ENCODE assay signal across 18 mouse cellular contexts in the genomic region with DNA sequence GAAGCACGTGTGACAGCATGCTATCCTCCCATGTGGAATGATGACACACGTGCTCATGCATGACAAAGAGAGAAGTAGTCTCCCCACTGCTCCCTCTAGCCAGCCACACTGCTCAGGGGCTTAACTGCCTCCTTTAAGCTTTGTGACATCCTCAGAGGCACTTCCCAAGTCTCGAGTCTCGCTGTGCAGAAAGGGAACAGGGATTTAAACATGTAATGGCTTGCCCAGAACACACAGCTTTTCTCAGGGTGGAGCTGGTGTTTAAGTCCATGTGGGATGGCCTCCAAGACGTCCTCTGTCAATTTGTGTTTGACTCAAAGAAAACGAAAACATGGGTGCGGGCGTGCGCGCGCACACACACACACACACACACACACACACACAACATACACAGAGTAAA.
A peak's percentile ranks its signal among the peaks of the same experiment; 100 is the strongest.
DNase-seq lines count a peak whose midpoint lies in the region; ATAC-seq and TF ChIP-seq lines count a peak whose summit lies in the region.
"Had no signal": no experiment of that assay in that cellular context is flagged by ENCODE, and none has a peak within 500 bp of the region (broad histone marks: within the 10 kb centered on the region; RNA-seq: fewer than 3 reads in every experiment).

No protein-coding gene starts in this region.

- peaks cover 13% of the 10 kb centered on the region for H3K4me1 ChIP-seq in embryonic facial prominence, embryonic 14.5 days (ENCODE audit: control insufficient read depth, insufficient read depth, low read length)
- H3K4me1 ChIP-seq in embryonic facial prominence, embryonic 10.5 days: peaks cover 28% of the 10 kb centered on the region
- no peaks in the 10 kb centered on the region for H3K4me1 ChIP-seq in stomach, postnatal 0 days (replicated peaks; ENCODE audit: control insufficient read depth, insufficient read depth)
- no peaks in the 10 kb centered on the region for H3K4me1 ChIP-seq in hindbrain, embryonic 16.5 days (ENCODE audit: control insufficient read depth, insufficient read depth, low read depth, low read length)

- 0 out of 2 replicates have a peak, but pooled peaks cover 9% of the 10 kb centered on the region for H3K36me3 ChIP-seq in embryonic facial prominence, embryonic 14.5 days (ENCODE audit: control insufficient read depth, insufficient read depth, low read length)
- no peaks in the 10 kb centered on the region for H3K36me3 ChIP-seq in embryonic facial prominence, embryonic 10.5 days (replicated peaks)
- H3K36me3 ChIP-seq in stomach, postnatal 0 days (ENCODE audit: control insufficient read depth, insufficient read depth, low read length): no peaks in the 10 kb centered on the region
- no peaks in the 10 kb centered on the region for H3K36me3 ChIP-seq in hindbrain, embryonic 16.5 days (ENCODE audit: control insufficient read depth, insufficient read depth, low read length)
- H3K36me3 ChIP-seq: heart, embryonic 12.5 days; hindbrain, embryonic 10.5 days had no signal

- H3K4me3 ChIP-seq in embryonic facial prominence, embryonic 14.5 days (ENCODE audit: low read depth, low read length): no peak overlapping the region
- H3K4me3 ChIP-seq in embryonic facial prominence, embryonic 10.5 days: no peak overlapping the region
- no peak overlapping the region for H3K4me3 ChIP-seq in stomach, postnatal 0 days (ENCODE audit: low read depth, low read length)
- H3K4me3 ChIP-seq in hindbrain, embryonic 16.5 days (ENCODE audit: low read length): no peak overlapping the region
- no peak overlapping the region for H3K4me3 ChIP-seq in left cerebral cortex, adult 2 months
- H3K4me3 ChIP-seq: heart, embryonic 12.5 days; hindbrain, embryonic 10.5 days had no signal

- peak; percentile 76 for DNase-seq in embryonic facial prominence, embryonic 14.5 days (ENCODE audit: low spot score)
- DNase-seq in embryonic facial prominence, embryonic 10.5 days (ENCODE audit: low spot score): no peak
- peak; percentile 47 for DNase-seq in retina, postnatal 1 day
- DNase-seq in retina, embryonic 14.5 days (ENCODE audit: low spot score): no peak
- no peak for DNase-seq in stomach, postnatal 0 days (ENCODE audit: low spot score)
- no peak for DNase-seq in left cerebral cortex, adult 2 months (ENCODE audit: extremely low spot score in 1 of 2, low spot score in 2 of 2)
- DNase-seq: adrenal gland, postnatal 14 days; B cell, adult 2 months; cerebellum, adult 18-20 months; cerebellum, adult 9-11 months; gastrocnemius, postnatal 10 days had no signal

- no peaks in the 10 kb centered on the region for H3K27me3 ChIP-seq in embryonic facial prominence, embryonic 14.5 days (replicated peaks; ENCODE audit: control insufficient read depth, insufficient read depth, low read length)
- H3K27me3 ChIP-seq in embryonic facial prominence, embryonic 10.5 days (replicated peaks; ENCODE audit: low read depth, poor library complexity, severe bottlenecking): no peaks in the 10 kb centered on the region
- no peaks in the 10 kb centered on the region for H3K27me3 ChIP-seq in stomach, postnatal 0 days (ENCODE audit: control insufficient read depth, insufficient read depth, low read length)
- no peaks in the 10 kb centered on the region for H3K27me3 ChIP-seq in hindbrain, embryonic 16.5 days (replicated peaks; ENCODE audit: control insufficient read depth, insufficient read depth, low read length)
- H3K27me3 ChIP-seq: heart, embryonic 12.5 days had no signal

- TF ChIP-seq CTCF in stomach, postnatal 0 days (IDR thresholded peaks at IDR 0.05; ENCODE audit: low read depth): no peak
- no peak for TF ChIP-seq CTCF in left cerebral cortex, adult 2 months (IDR thresholded peaks at IDR 0.05)

- WGBS in embryonic facial prominence, embryonic 14.5 days: 75% methylated on average over 11 of the region's 11 CpGs
- 84% methylated on average over 11 of the region's 11 CpGs for WGBS in embryonic facial prominence, embryonic 10.5 days
- WGBS in stomach, postnatal 0 days: 58% methylated on average over 11 of the region's 11 CpGs
- WGBS in hindbrain, embryonic 16.5 days: 80% methylated on average over 11 of the region's 11 CpGs

- no peak overlapping the region for H3K27ac ChIP-seq in embryonic facial prominence, embryonic 14.5 days (replicated peaks; ENCODE audit: low read depth, low read length)
- no peak overlapping the region for H3K27ac ChIP-seq in embryonic facial prominence, embryonic 10.5 days (replicated peaks)
- H3K27ac ChIP-seq in stomach, postnatal 0 days (replicated peaks): peak overlapping the region; percentile 50
- H3K27ac ChIP-seq in hindbrain, embryonic 16.5 days (ENCODE audit: low read depth, low read length): no peak overlapping the region
- H3K27ac ChIP-seq in left cerebral cortex, adult 2 months: no peak overlapping the region
- H3K27ac ChIP-seq: hindbrain, embryonic 10.5 days; hindbrain, embryonic 14.5 days had no signal

- ATAC-seq in embryonic facial prominence, embryonic 14.5 days (ENCODE audit: low read depth): peak; percentile 27
- ATAC-seq in megakaryocyte, adult 5-6 weeks (ENCODE audit: poor library complexity, severe bottlenecking): 0 out of 2 replicates have a peak, but pooled peaks have one; percentile 13
- ATAC-seq in stomach, postnatal 0 days (ENCODE audit: low FRiP score, low TSS enrichment): peak; percentile 24; the same call in 1 of the 2 replicates
- ATAC-seq in hindbrain, embryonic 16.5 days: no peak
- ATAC-seq: CD4-positive, CD25-positive, alpha-beta regulatory T cell, adult 4 months; forebrain, embryonic 16.5 days had no signal

- H3K4me2 ChIP-seq in embryonic facial prominence, embryonic 14.5 days (ENCODE audit: low read depth, low read length): no peak overlapping the region
- no peak overlapping the region for H3K4me2 ChIP-seq in stomach, postnatal 0 days (replicated peaks; ENCODE audit: low read depth)
- no peak overlapping the region for H3K4me2 ChIP-seq in hindbrain, embryonic 16.5 days (ENCODE audit: low read length)
- H3K4me2 ChIP-seq: heart, embryonic 12.5 days; hindbrain, embryonic 14.5 days had no signal

- no peaks in the 10 kb centered on the region for H3K9me3 ChIP-seq in embryonic facial prominence, embryonic 14.5 days (ENCODE audit: control insufficient read depth, low read length)
- H3K9me3 ChIP-seq in embryonic facial prominence, embryonic 10.5 days: 0 out of 2 replicates have a peak, but pooled peaks cover 3% of the 10 kb centered on the region
- no peaks in the 10 kb centered on the region for H3K9me3 ChIP-seq in stomach, postnatal 0 days (ENCODE audit: control insufficient read depth, low read length)
- no peaks in the 10 kb centered on the region for H3K9me3 ChIP-seq in hindbrain, embryonic 16.5 days (ENCODE audit: control insufficient read depth, low read length)
- H3K9me3 ChIP-seq: heart, embryonic 12.5 days; hindbrain, embryonic 10.5 days had no signal

- no peak for TF ChIP-seq EP300 in stomach, postnatal 0 days (optimal IDR thresholded peaks at IDR 0.05)

- intact Hi-C loops in left cerebral cortex, adult 2 months (cut with DNase I): no loop called here

- H3K9ac ChIP-seq in embryonic facial prominence, embryonic 14.5 days (ENCODE audit: low read depth, low read length): no peak overlapping the region
- no peak overlapping the region for H3K9ac ChIP-seq in stomach, postnatal 0 days (ENCODE audit: low read length)
- H3K9ac ChIP-seq in hindbrain, embryonic 16.5 days (ENCODE audit: low read depth, low read length): no peak overlapping the region
- H3K9ac ChIP-seq: heart, embryonic 12.5 days; hindbrain, embryonic 14.5 days had no signal

Comparison
In these comparisons a context has a peak if more than half of its experiments do, and no peak if none do; other contexts are left out.
1. DNase-seq: peak in embryonic facial prominence, embryonic 14.5 days (single experiment) and retina, postnatal 1 day (single experiment); none in embryonic facial prominence, embryonic 10.5 days (single experiment), retina, embryonic 14.5 days (single experiment), stomach, postnatal 0 days (single experiment) and left cerebral cortex, adult 2 months (0 of 2).